Mouse (Mus musculus): ENCODE measurements at regions not wholly inside any gene's neighbourhood (a gene's known extent, or its start where the extent isn't known, plus 50 kb on each side); places are given as distances from the start of the nearest gene placed in this dataset.
A peak's percentile ranks its signal among the peaks of the same experiment; 100 is the strongest.

GRCm38 (mm10) chr3:52929827-52930605 lies 87.0 kb downstream of the Cog6 start:
- no peak for DNase-seq (ENCODE audit: low spot score)

DNA sequence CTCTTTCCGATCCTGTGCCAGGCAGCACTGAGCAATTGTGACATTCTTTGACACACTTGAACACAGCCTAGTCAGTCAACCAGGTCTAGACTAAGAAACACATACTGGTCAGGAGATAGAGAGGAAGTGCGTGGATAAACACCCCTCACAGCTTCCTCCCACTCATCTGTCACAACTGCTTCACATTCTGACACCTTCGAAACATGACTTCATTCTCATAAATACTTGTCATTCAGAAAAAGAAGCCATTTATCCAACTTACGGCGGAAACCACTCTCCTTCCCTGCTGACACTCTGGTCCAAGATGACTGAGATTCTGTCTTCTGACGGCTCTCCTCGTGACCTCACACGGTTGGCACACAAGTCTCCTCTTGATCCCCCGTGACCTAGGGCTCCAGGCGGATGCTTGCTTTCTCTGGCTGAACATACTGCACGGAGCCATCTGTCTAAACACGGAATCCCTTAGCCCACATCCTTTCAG lies 89.6 kb downstream of the Cog6 start:
- DNase-seq (ENCODE audit: low spot score), result peak; percentile 41

DNA sequence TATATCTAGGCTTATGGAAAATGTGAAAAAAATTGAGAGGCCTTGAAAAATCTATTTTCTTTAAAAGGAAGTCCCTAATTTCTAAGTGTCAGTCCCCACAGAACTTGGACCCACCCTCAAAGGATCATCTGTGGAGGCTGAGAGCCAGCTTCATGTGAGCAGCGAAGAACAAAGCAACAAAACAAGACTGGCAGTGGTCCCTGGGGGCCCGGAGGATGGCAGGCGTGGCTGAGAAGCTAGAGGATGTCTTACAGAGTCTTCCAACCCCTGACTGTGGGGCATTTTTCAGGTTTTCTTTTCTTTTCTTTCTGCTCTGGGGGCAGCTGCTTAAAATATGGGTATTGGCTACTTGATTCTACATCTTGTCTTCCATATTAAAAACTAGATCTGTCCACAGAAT lies 90.5 kb downstream of the Cog6 start:
- no peak for DNase-seq (ENCODE audit: low spot score)

DNA sequence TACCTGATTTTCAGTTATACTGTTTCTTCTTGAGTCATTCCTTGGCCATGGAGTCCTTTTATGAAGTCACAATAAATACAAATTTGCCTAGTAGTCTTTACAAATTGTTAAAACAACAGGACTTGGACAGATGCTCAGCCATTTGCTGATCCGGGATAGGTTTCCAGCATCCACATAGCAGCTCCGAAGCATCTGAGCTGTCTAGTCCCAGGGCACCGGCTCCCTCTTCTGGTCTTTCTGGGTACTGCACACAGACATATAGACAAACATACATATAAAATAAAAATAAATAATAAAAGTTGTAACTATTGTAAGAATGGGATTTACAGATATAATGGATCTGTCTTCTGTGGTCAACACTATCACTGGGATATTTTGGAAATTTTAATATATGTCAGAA lies 91.8 kb downstream of the Cog6 start:
- peak; percentile 16 for DNase-seq (ENCODE audit: low spot score)

DNA sequence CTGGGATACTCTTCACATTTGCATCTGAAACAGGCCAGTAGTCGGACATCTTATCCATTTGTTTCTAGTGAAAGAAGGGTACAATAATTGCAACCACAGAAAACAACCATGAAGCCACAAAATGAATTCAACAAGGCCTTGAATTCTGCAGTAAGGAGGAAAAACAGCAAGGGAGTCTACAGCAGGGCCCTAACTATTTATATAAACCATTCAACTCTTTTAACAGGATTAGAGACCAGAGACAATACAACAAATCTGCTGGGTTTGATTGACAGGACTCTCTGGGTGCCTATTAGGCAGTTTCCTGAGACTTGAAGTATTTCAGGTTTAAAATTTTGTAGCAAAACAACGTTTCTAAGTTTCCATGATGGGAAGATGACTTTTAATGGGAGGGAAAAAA lies 92.4 kb downstream of the Cog6 start:
- DNase-seq (ENCODE audit: low spot score), result no peak

- no peak for DNase-seq (ENCODE audit: low spot score)
These were observed 93.0 kb downstream of the Cog6 start for GRCm38 (mm10) chr3:52923824-52924559.

GRCm38 (mm10) chr3:52922411-52922810 lies 94.6 kb downstream of the Cog6 start:
- DNase-seq (ENCODE audit: low spot score), result no peak

GRCm38 (mm10) chr3:52906823-52907564 lies 110.0 kb downstream of the Cog6 start:
- DNase-seq (ENCODE audit: low spot score), result peak; percentile 24

DNA sequence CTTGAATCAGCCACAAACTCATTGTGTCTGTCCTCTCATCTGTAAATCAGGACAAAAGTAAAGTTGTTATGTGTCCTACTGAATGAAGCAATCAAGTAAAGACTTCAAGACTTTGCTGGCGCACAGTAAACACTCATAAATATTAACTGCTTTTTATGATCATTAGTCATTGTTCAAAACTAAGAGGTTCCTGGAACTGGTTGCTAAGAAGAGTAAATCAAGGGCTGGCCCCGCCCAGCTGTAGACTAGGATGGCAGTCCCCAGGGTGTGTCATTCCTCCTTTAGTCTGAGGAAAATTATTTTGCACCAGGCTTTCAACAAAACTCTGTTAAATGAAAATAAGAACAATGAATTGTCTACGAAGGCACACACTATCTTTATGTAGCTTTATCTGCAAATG lies 113.0 kb downstream of the Cog6 start:
- no peak for DNase-seq (ENCODE audit: low spot score)

DNA sequence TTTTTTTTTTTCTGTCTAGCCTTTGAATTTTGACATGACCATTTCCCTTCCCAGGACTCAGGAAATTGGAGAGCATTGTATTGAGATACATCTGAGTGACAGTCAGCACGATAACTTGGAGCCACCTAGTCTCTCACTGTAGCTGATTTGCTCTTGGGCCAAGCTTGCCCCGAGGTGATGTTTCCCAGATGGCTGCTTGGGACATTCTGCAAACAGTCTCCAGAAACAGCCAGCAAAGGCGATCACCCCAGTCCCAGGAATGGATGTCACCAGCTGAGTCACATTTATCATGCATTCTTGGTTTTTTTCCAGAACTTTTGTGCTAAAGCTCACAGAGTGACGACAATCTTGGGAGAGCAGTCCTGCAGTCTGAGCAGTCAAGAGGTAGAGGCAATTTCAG lies 119.4 kb downstream of the Cog6 start:
- no peak for DNase-seq (ENCODE audit: low spot score)

- DNase-seq (ENCODE audit: low spot score), result no peak
These were observed 120.6 kb downstream of the Cog6 start for GRCm38 (mm10) chr3:52896462-52896861.

DNA sequence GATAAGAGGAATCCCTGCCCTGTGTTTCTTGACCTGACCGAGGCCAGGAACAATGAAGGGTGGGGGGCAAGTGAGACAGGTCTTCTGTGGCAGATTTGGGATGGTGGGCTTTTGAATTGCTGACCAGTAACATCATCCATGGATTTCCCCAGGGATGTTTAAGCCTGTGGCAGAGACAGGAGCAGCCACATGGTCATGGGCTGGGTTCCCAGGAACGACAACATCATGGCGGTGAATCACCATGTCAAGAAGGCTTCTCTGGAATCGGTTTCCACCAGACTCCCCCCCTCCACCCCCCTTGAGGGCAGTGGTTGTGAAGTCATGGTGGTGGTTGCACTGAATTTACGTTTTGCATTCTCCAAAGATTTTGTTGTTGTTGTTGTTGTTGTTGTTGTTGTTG lies 121.3 kb downstream of the Cog6 start:
- no peak for DNase-seq (ENCODE audit: low spot score)

- DNase-seq (ENCODE audit: low spot score), result no peak
These were observed 122.2 kb downstream of the Cog6 start for GRCm38 (mm10) chr3:52894812-52895211.

DNA sequence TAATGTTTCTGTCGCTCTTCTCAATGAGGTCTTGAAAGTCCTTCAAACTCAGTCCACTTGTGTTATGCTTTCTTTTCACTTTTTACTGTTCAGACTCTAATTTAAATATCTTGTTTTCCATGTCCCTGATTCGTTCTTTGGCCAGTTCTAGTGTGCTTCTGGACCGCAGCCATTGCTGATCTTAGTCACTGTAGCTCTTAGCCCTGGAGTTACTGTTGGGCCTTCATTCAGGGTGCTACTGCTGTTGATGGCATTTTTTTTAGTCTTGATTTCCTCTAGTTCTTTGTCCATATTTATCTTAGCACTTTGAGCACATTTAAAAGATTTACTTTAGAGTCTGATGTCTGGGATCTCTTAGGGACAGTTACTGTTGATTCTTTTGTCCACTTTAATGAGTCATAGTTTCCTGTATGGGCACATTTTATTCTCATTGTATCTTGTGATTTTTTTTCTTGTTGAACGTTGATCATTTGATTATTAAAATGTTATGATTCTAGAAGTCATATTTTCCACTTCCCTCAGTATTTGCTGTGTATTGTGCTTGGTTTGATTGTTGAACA lies 127.8 kb downstream of the Cog6 start:
- DNase-seq (ENCODE audit: low spot score), result peak; percentile 62

GRCm38 (mm10) chr3:52881981-52882380 lies 135.1 kb downstream of the Cog6 start:
- no peak for DNase-seq (ENCODE audit: low spot score)

GRCm38 (mm10) chr3:52881139-52881538 lies 135.9 kb downstream of the Cog6 start:
- no peak for DNase-seq (ENCODE audit: low spot score)

- DNase-seq (ENCODE audit: low spot score), result no peak
These were observed 137.3 kb downstream of the Cog6 start for GRCm38 (mm10) chr3:52879700-52880099.

GRCm38 (mm10) chr3:52878334-52878733 lies 138.7 kb downstream of the Cog6 start:
- peak; percentile 42 for DNase-seq (ENCODE audit: low spot score)

DNA sequence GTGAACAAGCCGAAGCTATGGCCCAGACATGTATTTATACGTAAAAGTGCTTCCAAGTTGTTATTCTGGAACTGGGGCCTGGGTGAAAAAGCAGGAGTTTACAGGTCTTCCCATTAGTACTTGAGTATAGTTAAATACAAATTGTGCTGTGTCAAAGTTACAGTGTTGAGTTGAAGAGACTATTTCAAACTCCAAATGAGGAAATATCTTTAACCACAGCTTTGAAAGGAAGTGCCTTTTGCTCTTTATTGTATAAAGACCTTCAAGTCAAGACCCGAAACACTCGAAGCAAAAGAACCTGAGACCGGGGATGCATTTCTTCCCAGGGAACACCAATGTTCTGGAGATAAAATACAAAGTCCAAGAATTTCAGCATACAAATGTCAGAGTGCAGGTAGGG lies 144.8 kb downstream of the Cog6 start:
- DNase-seq (ENCODE audit: low spot score), result no peak

- DNase-seq (ENCODE audit: low spot score), result no peak
These were observed 153.7 kb downstream of the Cog6 start for GRCm38 (mm10) chr3:52863146-52863849.

DNA sequence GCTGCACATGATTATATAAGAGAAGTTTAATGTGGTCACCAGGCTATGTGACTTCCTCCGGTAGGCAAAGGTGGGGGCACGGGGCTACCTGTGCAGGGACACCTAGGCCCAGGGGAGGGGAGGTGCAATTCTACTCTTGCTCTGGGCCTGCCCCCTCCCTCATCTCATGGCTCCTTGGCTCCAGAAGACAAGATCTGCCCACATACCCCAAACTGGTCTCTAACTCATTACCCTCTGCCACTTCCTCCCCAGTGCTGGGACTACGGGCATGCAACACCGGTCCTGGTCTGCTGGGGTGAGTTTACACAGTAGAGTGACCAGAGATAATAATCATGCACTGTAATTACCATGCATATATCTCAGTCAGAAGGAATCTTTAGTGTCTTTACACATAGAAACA lies 155.0 kb downstream of the Cog6 start:
- no peak for DNase-seq (ENCODE audit: low spot score)

- DNase-seq (ENCODE audit: low spot score), result no peak
These were observed 155.5 kb downstream of the Cog6 start for GRCm38 (mm10) chr3:52861538-52861937.
